Mouse (Mus musculus) embryonic fibroblast, embryonic 13.5 days (primary cell): ENCODE measurements around the gene Dsn1. TPM values are rescaled to one million over a fixed set of nuclear protein-coding genes. Genes with fewer than 3 reads are reported as not detected.
A peak's percentile ranks its signal among the peaks of the same experiment; 100 is the strongest.

Source experiments
- H3K27ac ChIP-seq: 2 replicates; pipeline ENCODE4 v1.5.1; 2012; ENCODE audit warnings: low read length, control low read depth, inconsistent platforms; ENCODE audit not compliant: insufficient read depth
- H3K4me1 ChIP-seq: 2 replicates; pipeline ENCODE4 v1.6.1; 2011; ENCODE audit warnings: low read length; ENCODE audit not compliant: control insufficient read depth, insufficient read depth
- H3K4me3 ChIP-seq: 2 replicates; pipeline ENCODE4 v1.5.1; 2011; ENCODE audit warnings: mild to moderate bottlenecking, control low read depth, low read length; ENCODE audit not compliant: insufficient read depth
- CTCF ChIP-seq: IDR thresholded peaks from 2 replicates; pipeline ENCODE4 v1.5.1; 2011; ENCODE audit warnings: mild to moderate bottlenecking, control low read depth, low read length, moderate library complexity, borderline replicate concordance; ENCODE audit not compliant: insufficient read depth
- POLR2A ChIP-seq: IDR thresholded peaks from 2 replicates; pipeline ENCODE4 v1.6.1; 2011; ENCODE audit warnings: low read depth, mild to moderate bottlenecking, control low read depth, low read length, moderate library complexity
- polyA plus RNA-seq: library from polyadenylated mRNA; stranded (reverse); fragments of >200 nt; gene quantifications from 2 replicates; pipeline ENCODE4 v1.2.4, GENCODE M21; 2011; ENCODE audit warnings: low read depth; ENCODE audit not compliant: missing spikeins, insufficient read length

Dsn1 gene
- polyA plus RNA-seq, 1 experiment: 26.0 TPM

DNA sequence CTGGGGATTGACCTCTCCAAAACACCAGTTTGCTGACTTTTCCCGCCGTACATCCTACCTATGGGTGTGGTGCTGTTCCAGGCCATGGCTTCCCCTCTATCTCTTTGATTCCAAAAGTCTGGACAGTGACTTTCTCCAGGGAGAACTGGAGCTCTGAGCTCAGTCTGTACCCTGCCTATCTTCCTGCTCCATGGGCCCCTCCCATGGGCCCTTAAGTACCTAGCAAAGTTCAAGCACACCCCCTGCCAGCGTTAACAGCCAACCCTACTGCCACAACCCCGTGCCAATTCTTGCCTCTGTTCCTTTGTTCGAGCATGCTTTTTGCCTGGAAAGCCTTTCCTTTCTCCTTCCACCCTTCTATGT lies 261 bp upstream of the Dsn1 start:
- peak overlapping the region; percentile 3; the same call in 1 of the 2 replicates for H3K27ac ChIP-seq
- TF ChIP-seq CTCF: no peak
- no peak for TF ChIP-seq POLR2A
- peaks cover 5% of the 10 kb centered on the region; the same call in 1 of the 2 replicates for H3K4me1 ChIP-seq
- H3K4me3 ChIP-seq: peak overlapping the region; percentile 75

DNA sequence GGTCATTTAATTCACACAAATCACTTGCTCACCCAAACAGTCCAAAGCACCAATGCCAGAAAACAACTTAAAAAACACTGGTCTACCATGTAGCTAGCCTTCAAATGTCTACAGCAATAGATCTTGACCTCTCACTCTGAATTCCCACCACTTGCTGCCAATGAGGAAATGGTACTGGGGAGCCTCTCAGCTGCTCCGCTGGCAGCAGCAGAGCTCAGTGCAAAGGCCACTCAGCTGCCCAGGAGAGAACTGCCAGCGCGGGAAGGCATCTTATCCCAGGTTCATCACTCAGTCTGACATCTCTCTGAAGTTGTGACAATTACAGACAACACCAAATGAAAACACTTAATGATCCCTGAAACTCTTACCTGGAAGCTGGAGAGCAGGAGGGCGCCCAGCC lies 4.6 kb downstream of the Dsn1 start:
- H3K4me1 ChIP-seq: peaks cover 3% of the 10 kb centered on the region; the same call in 1 of the 2 replicates
- TF ChIP-seq POLR2A (no peak), CTCF (no peak)
- no peak overlapping the region for H3K27ac ChIP-seq
- H3K4me3 ChIP-seq: no peak overlapping the region

GRCm38 (mm10) chr2:156998263-156998662 lies 8.7 kb downstream of the Dsn1 start:
- no peaks in the 10 kb centered on the region for H3K4me1 ChIP-seq
- TF ChIP-seq POLR2A: no peak
- TF ChIP-seq CTCF: no peak
- H3K27ac ChIP-seq: no peak overlapping the region
- no peak overlapping the region for H3K4me3 ChIP-seq

DNA sequence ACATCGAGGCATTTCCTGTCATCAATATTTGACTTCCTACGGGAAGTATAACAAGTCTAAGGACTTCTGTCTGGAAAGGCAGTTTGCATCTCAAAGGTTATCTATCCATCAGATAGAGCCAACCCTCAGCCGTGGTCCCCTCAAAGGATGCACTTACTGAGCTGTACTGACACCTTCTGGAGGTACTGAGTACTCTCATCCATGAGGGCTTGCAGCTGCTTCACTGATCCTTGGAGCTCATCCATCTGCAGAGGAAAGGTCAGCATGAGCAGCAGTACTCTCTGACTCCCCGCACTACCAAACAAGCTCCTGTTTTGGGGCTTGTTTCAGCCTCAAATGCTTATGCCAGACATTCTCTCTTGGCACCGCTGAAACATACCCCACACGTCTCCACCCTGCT lies 10.4 kb downstream of the Dsn1 start:
- Histone ChIP-seq H3K4me1 (no peaks in the 10 kb centered on the region), H3K27ac (no peak overlapping the region), H3K4me3 (no peak overlapping the region)
- TF ChIP-seq POLR2A (no peak), CTCF (peak; percentile 53)

GRCm38 (mm10) chr2:156991470-156992319 lies 15.3 kb downstream of the Dsn1 start, which contains the start of gene Ndrg3:
Ndrg3 (minus strand) TSS chr2:156992056.
- H3K4me3 ChIP-seq: peak within 1 kb of the TSS; percentile 73
- TF ChIP-seq POLR2A: peak; percentile 60
- TF ChIP-seq CTCF: peak; percentile 54
- no peak within 1 kb of the TSS for H3K27ac ChIP-seq
- H3K4me1 ChIP-seq: no peaks in the 10 kb centered on the region

- peak overlapping the region; percentile 73 for H3K4me3 ChIP-seq
- H3K27ac ChIP-seq: no peak overlapping the region
- H3K4me1 ChIP-seq: no peaks in the 10 kb centered on the region
- no peak for TF ChIP-seq CTCF
- TF ChIP-seq POLR2A: no peak
Observed at GRCm38 (mm10) chr2:156990727-156991431, 16.1 kb downstream of the Dsn1 start.

DNA sequence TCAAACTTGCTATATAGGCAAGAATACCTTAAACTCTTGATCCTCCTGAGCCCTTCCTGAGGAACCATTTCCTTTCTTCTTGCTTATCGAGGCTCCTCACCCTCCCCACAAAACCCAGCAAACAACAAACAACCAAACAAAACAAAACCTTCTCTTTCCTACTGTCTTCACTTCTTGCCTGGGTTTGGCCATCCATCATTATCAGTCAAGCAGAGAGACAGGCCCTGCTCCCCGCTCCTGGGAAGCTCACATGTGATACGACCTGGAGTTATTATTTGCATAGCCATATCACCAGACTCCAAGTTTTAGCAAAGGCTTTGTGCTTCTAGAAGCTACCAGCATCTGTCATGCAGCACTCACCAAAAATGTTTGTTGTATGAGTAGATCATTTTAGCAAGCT lies 19.6 kb downstream of the Dsn1 start:
- TF ChIP-seq CTCF (no peak), POLR2A (no peak)

DNA sequence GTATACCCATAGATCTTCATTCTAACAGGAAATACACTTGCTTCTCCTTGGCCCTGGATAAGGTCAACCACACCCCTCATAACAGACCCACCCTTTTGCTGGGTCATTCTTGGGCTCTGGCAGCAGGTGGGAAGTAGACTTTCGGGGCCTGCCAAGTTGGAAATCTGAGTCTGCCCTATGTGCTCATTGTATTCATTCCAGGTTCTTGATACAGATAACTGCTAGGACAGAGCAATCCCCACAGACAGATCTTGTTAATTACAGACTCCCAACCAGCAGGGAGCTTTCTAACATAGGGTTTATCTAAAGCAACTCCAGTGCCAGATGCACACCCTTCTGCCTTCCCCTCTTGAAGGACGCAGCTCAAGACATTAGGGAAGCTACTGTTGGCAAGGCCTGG lies 24.1 kb downstream of the Dsn1 start:
- H3K4me3 ChIP-seq: no peak overlapping the region
- peaks cover 7% of the 10 kb centered on the region; the same call in 1 of the 2 replicates for H3K4me1 ChIP-seq
- TF ChIP-seq POLR2A: no peak
- TF ChIP-seq CTCF: no peak
- H3K27ac ChIP-seq: no peak overlapping the region

More for the DNA sequence above, 19.6 kb downstream of the Dsn1 start:
- Histone ChIP-seq H3K27ac (no peak overlapping the region), H3K4me1 (no peaks in the 10 kb centered on the region), H3K4me3 (no peak overlapping the region)

- TF ChIP-seq POLR2A (no peak), CTCF (no peak)
- Histone ChIP-seq H3K4me3 (no peak overlapping the region), H3K27ac (no peak overlapping the region), H3K4me1 (peaks cover 10% of the 10 kb centered on the region)
Observed at GRCm38 (mm10) chr2:156981291-156981690, 25.7 kb downstream of the Dsn1 start.

- no peak for TF ChIP-seq POLR2A
- TF ChIP-seq CTCF: no peak
- peak overlapping the region; percentile 35; the same call in 1 of the 2 replicates for H3K27ac ChIP-seq
- H3K4me3 ChIP-seq: no peak overlapping the region
- H3K4me1 ChIP-seq: peaks cover 10% of the 10 kb centered on the region
Observed at GRCm38 (mm10) chr2:156980059-156980458, 26.9 kb downstream of the Dsn1 start.
